Mouse (Mus musculus) C2C12 (cell line): ENCODE data around the gene Cnfn.

Experiments
- CEBPB ChIP-seq: IDR thresholded peaks from one replicate; pipeline ENCODE4 v1.6.1; 2011; ENCODE audit warnings: low read depth, mild to moderate bottlenecking, control low read depth, moderate library complexity
- CTCF ChIP-seq: IDR thresholded peaks from one replicate; pipeline ENCODE4 v1.5.1; 2011; ENCODE audit not compliant: control insufficient read depth, insufficient read depth, insufficient read length
- FOSL1 ChIP-seq: IDR thresholded peaks from one replicate; pipeline ENCODE4 v1.8.0; 2011; ENCODE audit warnings: mild to moderate bottlenecking, low read length; ENCODE audit not compliant: poor library complexity, insufficient read depth, severe bottlenecking
- MAX ChIP-seq: IDR thresholded peaks from one replicate; pipeline ENCODE4 v1.6.1; 2011; ENCODE audit warnings: mild to moderate bottlenecking, control low read depth
- MYOD1 ChIP-seq: IDR thresholded peaks from one replicate; pipeline ENCODE4 v1.6.1; 2011; ENCODE audit warnings: low read depth; ENCODE audit not compliant: control insufficient read depth, insufficient read length
- MYOG ChIP-seq: IDR thresholded peaks from one replicate; pipeline ENCODE4 v1.6.1; 2011; ENCODE audit not compliant: control insufficient read depth, insufficient read length; ENCODE audit errors: extremely low read depth
- USF1 ChIP-seq: IDR thresholded peaks from one replicate; pipeline ENCODE4 v1.6.1; 2011; ENCODE audit warnings: low read depth, mild to moderate bottlenecking, control low read depth, moderate library complexity

- no peak for TF ChIP-seq CTCF
- TF ChIP-seq MAX, result no peak
- TF ChIP-seq MYOG, result no peak
- TF ChIP-seq FOSL1, result no peak
- no peak for TF ChIP-seq CEBPB
- TF ChIP-seq USF1, result no peak
- no peak for TF ChIP-seq MYOD1
Observed at GRCm38 (mm10) chr7:25383385-25383784, 13.9 kb upstream of the Cnfn start.
